Mouse (Mus musculus) embryonic fibroblast, embryonic 13.5 days (primary cell): ENCODE data around the gene Pcnx2. TPM values are rescaled to one million over a fixed set of nuclear protein-coding genes. Genes with fewer than 3 reads are reported as not detected.

ENCODE experiments used
- H3K27ac ChIP-seq: 2 replicates; pipeline ENCODE4 v1.5.1; 2012; ENCODE audit warnings: low read length, control low read depth, inconsistent platforms; ENCODE audit not compliant: insufficient read depth
- H3K4me1 ChIP-seq: 2 replicates; pipeline ENCODE4 v1.6.1; 2011; ENCODE audit warnings: low read length; ENCODE audit not compliant: control insufficient read depth, insufficient read depth
- H3K4me3 ChIP-seq: 2 replicates; pipeline ENCODE4 v1.5.1; 2011; ENCODE audit warnings: mild to moderate bottlenecking, control low read depth, low read length; ENCODE audit not compliant: insufficient read depth
- CTCF ChIP-seq: IDR thresholded peaks from 2 replicates; pipeline ENCODE4 v1.5.1; 2011; ENCODE audit warnings: mild to moderate bottlenecking, control low read depth, low read length, moderate library complexity, borderline replicate concordance; ENCODE audit not compliant: insufficient read depth
- POLR2A ChIP-seq: IDR thresholded peaks from 2 replicates; pipeline ENCODE4 v1.6.1; 2011; ENCODE audit warnings: low read depth, mild to moderate bottlenecking, control low read depth, low read length, moderate library complexity
- polyA plus RNA-seq: library from polyadenylated mRNA; stranded (reverse); fragments of >200 nt; gene quantifications from 2 replicates; pipeline ENCODE4 v1.2.4, GENCODE M21; 2011; ENCODE audit warnings: low read depth; ENCODE audit not compliant: missing spikeins, insufficient read length

Pcnx2 gene
- polyA plus RNA-seq, 1 experiment, result not detected

DNA sequence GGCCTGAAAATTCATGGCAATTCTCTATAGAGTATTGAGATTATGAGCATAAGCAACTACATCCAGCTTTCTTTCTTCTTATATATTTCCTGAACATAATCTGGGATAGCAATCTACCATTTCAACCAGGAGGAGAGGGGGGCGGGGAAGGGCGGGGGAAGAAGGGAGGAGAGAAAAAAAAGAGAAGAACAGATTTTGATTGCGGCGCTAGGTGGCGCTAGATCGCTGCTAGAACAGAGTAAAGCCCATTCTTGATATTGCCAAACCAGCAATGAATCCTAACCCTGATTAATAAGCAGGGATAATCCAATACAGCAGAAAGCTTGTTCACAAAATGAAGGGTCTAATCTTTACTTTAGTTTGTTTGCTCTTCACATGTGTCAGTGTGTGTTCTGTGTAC, 782 bp upstream of the Pcnx2 start:
- Histone ChIP-seq H3K4me3 (no peak overlapping the region), H3K4me1 (no peaks in the 10 kb centered on the region), H3K27ac (no peak overlapping the region)
- TF ChIP-seq POLR2A (no peak), CTCF (peak; percentile 32; the same call in 1 of the 2 replicates)

- Histone ChIP-seq H3K4me1 (no peaks in the 10 kb centered on the region), H3K4me3 (no peak overlapping the region), H3K27ac (no peak overlapping the region)
- TF ChIP-seq POLR2A (no peak), CTCF (no peak)
Measured at GRCm38 (mm10) chr8:125897388-125897787, 729 bp downstream of the Pcnx2 start.

DNA sequence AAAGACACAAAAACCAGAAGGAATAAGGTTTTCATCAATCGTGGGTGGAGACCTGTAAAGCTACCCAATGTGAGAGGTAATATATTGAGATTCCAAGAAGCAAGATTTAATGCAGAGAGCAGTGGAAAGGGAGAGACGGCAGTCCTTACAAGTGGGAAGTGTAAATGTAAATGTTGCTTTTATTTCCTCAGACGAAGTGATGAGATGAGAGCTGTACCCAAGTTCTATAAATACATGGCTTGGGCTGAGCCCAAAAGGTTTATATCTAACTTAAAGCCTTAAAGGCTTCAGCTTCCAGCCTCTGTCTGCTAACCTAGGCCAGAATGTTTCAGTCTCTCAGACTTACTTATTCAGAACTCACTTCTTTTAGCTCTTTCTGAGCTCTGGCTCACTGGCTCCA, 8.2 kb downstream of the Pcnx2 start:
- H3K4me1 ChIP-seq, result no peaks in the 10 kb centered on the region
- no peak for TF ChIP-seq POLR2A
- no peak for TF ChIP-seq CTCF
- H3K4me3 ChIP-seq, result no peak overlapping the region
- H3K27ac ChIP-seq, result no peak overlapping the region

GRCm38 (mm10) chr8:125887549-125887948, 10.6 kb downstream of the Pcnx2 start:
- Histone ChIP-seq H3K4me1 (no peaks in the 10 kb centered on the region), H3K27ac (no peak overlapping the region), H3K4me3 (no peak overlapping the region)
- no peak for TF ChIP-seq POLR2A
- no peak for TF ChIP-seq CTCF

- TF ChIP-seq CTCF (no peak), POLR2A (no peak)
- Histone ChIP-seq H3K4me3 (no peak overlapping the region), H3K4me1 (no peaks in the 10 kb centered on the region), H3K27ac (no peak overlapping the region)
Measured at GRCm38 (mm10) chr8:125880447-125880846, 17.7 kb downstream of the Pcnx2 start.

- TF ChIP-seq POLR2A (no peak), CTCF (no peak)
- Histone ChIP-seq H3K4me3 (no peak overlapping the region), H3K4me1 (no peaks in the 10 kb centered on the region), H3K27ac (no peak overlapping the region)
Measured at GRCm38 (mm10) chr8:125873250-125873534, 24.9 kb downstream of the Pcnx2 start.

- Histone ChIP-seq H3K4me3 (no peak overlapping the region), H3K27ac (peak overlapping the region; percentile 45; the same call in 1 of the 2 replicates), H3K4me1 (no peaks in the 10 kb centered on the region)
- TF ChIP-seq POLR2A, result no peak
- no peak for TF ChIP-seq CTCF
Measured at GRCm38 (mm10) chr8:125872501-125873249, 25.4 kb downstream of the Pcnx2 start.

DNA sequence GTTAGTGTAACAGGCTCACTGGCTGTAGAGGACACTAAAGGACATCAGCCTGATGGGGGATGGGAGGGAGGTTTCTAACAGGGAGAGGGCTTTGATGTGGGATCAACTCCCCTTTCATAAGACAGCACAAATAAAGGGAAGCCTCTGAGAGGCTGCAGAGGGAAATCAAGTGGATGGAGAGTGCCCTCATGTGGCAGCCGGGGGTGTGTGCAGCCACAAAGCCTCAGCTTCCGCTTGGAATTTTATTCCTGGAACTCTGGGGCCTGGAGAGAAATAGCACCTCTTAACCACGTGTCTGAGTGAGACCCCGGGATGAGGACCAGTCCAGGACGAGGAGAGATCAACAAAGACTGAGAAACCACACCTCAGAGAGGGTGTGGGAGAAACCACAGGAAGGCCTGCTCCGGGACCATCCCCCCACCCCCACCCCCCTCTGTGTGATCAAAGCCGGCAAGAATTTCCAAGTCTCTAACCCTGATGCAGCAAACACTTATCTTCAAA, 27.2 kb downstream of the Pcnx2 start:
- H3K4me3 ChIP-seq, result no peak overlapping the region
- TF ChIP-seq CTCF (peak; percentile 48; the same call in 1 of the 2 replicates), POLR2A (no peak)

DNA sequence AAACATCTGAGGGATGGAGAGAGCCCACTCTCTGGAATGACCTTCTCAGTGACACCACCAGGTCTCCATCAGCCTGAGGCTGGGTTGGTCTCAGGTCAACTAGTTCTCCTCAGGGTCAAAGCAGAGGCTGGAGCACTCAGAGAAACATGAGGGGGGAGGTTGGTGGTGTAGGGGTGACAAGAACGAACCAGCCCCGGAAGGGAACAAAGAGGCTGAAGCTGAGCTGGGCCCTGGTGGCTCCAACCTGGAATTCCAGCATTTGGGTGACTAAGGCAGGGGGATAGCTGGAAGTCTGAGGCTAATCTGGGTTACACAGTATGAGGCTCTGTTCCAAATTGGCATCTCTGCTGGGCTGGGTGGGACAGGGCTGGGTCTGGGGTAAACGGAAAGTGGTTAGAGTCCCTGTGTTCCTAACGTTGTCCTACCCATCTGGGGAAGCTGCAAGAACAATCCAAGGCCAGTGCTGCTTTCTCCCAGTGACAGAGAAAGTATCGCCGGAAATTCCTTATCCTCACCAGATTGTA, 27.9 kb downstream of the Pcnx2 start:
- TF ChIP-seq POLR2A, result no peak
- TF ChIP-seq CTCF, result no peak
- Histone ChIP-seq H3K27ac (no peak overlapping the region), H3K4me3 (no peak overlapping the region), H3K4me1 (no peaks in the 10 kb centered on the region)

More for the DNA sequence above, 27.2 kb downstream of the Pcnx2 start:
- Histone ChIP-seq H3K4me1 (no peaks in the 10 kb centered on the region), H3K27ac (no peak overlapping the region)

DNA sequence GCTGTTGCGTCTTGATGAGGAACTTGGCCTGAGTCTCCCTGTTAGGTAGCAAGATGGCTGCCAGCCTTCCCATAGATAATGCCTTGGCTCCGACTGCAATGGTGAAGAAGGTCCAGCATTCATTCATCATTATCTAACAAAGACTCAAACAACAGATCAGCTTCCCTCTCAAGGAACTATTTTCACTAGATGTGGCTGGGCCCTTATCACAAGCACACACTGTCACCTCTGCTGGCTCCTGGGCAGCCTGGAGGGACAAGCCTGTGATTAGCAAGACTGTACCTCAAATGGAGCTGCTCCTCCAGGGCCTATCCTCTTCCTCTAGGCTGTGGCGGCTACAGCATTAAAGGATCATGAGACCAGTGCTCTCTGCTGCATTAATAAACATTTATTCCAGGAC, 28.4 kb downstream of the Pcnx2 start:
- H3K27ac ChIP-seq, result no peak overlapping the region
- no peak overlapping the region for H3K4me3 ChIP-seq
- TF ChIP-seq POLR2A (no peak), CTCF (no peak)
- H3K4me1 ChIP-seq, result no peaks in the 10 kb centered on the region

- TF ChIP-seq POLR2A (no peak), CTCF (no peak)
- no peak overlapping the region for H3K27ac ChIP-seq
- no peaks in the 10 kb centered on the region for H3K4me1 ChIP-seq
- H3K4me3 ChIP-seq, result no peak overlapping the region
Measured at GRCm38 (mm10) chr8:125868552-125868951, 29.6 kb downstream of the Pcnx2 start.
